Comparison of ENCODE assay signal across 27 mouse cellular contexts in genomic region chr3:121842306-121842860, GRCm38 (mm10). TPM values are rescaled to one million over a fixed set of nuclear protein-coding genes. Genes with fewer than 3 reads are reported as not detected.
DNase-seq lines count a peak whose midpoint lies in the region; ATAC-seq and TF ChIP-seq lines count a peak whose summit lies in the region.
"Had no signal": no experiment of that assay in that cellular context is flagged by ENCODE, and none has a peak within 500 bp of the region (broad histone marks: within the 10 kb centered on the region; RNA-seq: fewer than 3 reads in every experiment).

No protein-coding gene starts in this region.

- H3K27me3 ChIP-seq in MEL (ENCODE audit: control insufficient read depth in 1 of 2, insufficient read depth in 2 of 2, low read length in 2 of 2), result no peaks in the 10 kb centered on the region
- H3K27me3 ChIP-seq in intestine, embryonic 16.5 days (replicated peaks; ENCODE audit: control insufficient read depth, insufficient read depth, low read length), result no peaks in the 10 kb centered on the region
- H3K27me3 ChIP-seq: embryonic facial prominence, embryonic 13.5 days; forebrain, embryonic 12.5 days; forebrain, embryonic 15.5 days; hindbrain, embryonic 13.5 days had no signal

- H3K27ac ChIP-seq in MEL (ENCODE audit: control insufficient read depth, low read depth, low read length), result no peak overlapping the region
- peak overlapping the region; percentile 88 for H3K27ac ChIP-seq in bone marrow macrophage, adult 2 months (ENCODE audit: insufficient read depth, low read depth, low read length)
- no peak overlapping the region for H3K27ac ChIP-seq in intestine, embryonic 16.5 days (ENCODE audit: low read length)
- H3K27ac ChIP-seq: embryonic facial prominence, embryonic 10.5 days; embryonic facial prominence, embryonic 13.5 days; forebrain, embryonic 12.5 days; forebrain, embryonic 15.5 days; hindbrain, embryonic 10.5 days; hindbrain, embryonic 13.5 days had no signal

- WGBS in intestine, embryonic 16.5 days, result 24% methylated on average over 7 of the region's 7 CpGs

- no peak for TF ChIP-seq RAD21 in MEL (IDR thresholded peaks at IDR 0.05; ENCODE audit: low read depth, low read length)

- H3K36me3 ChIP-seq in MEL (ENCODE audit: control insufficient read depth in 1 of 2, insufficient read depth in 2 of 2, low read length in 2 of 2), result peaks cover 0 to 17% of the 10 kb centered on the region in 2 experiments; a peak in 2 of 4 replicates
- H3K36me3 ChIP-seq in intestine, embryonic 16.5 days (ENCODE audit: control insufficient read depth, insufficient read depth, low read length), result no peaks in the 10 kb centered on the region
- H3K36me3 ChIP-seq: embryonic facial prominence, embryonic 10.5 days; embryonic facial prominence, embryonic 13.5 days; forebrain, embryonic 12.5 days; forebrain, embryonic 15.5 days; hindbrain, embryonic 10.5 days; hindbrain, embryonic 13.5 days had no signal

- no peak for TF ChIP-seq POLR2A in MEL (IDR thresholded peaks at IDR 0.05; ENCODE audit: control insufficient read depth in 1 of 2, insufficient read depth in 1 of 2, low read depth in 1 of 2, low read length in 2 of 2, poor library complexity in 1 of 2)
- no peak for TF ChIP-seq POLR2A in bone marrow macrophage, adult 2 months (IDR thresholded peaks at IDR 0.05; ENCODE audit: borderline replicate concordance, low read depth, low read length)

- no peak for TF ChIP-seq CTCF in MEL (IDR thresholded peaks at IDR 0.05 in 2 of 3, conservative IDR thresholded peaks at IDR 0.05 in 1 of 3; ENCODE audit: control insufficient read depth in 1 of 3, insufficient read depth in 1 of 3, low read depth in 2 of 3, low read length in 3 of 3, poor library complexity in 1 of 3, severe bottlenecking in 1 of 3)
- no peak for TF ChIP-seq CTCF in bone marrow macrophage, adult 2 months (IDR thresholded peaks at IDR 0.05; ENCODE audit: low read depth, low read length)

- peak; percentile 40 for DNase-seq in MEL (ENCODE audit: low read depth, low spot score)
- no peak for DNase-seq in ovary, postnatal 36 days (ENCODE audit: low spot score)
- no peak for DNase-seq in left cerebral cortex, adult 9 months (ENCODE audit: low spot score in 2 of 2)
- DNase-seq: adrenal gland, adult 8-10 months; adrenal gland, postnatal 25 days; cerebellum, adult 11 months; cerebellum, adult 2 months; cerebellum, adult 9-11 months; cerebellum, postnatal 25 days; embryo, embryonic 11 days; gastrocnemius, postnatal 10 days; gastrocnemius, postnatal 36 days; heart, postnatal 36 days had no signal

- H3K4me1 ChIP-seq in MEL (ENCODE audit: control insufficient read depth in 1 of 2, insufficient read depth in 2 of 2, low read length in 2 of 2), result peaks cover 14 to 28% of the 10 kb centered on the region in 2 experiments
- peaks cover 49% of the 10 kb centered on the region for H3K4me1 ChIP-seq in bone marrow macrophage, adult 2 months (ENCODE audit: control insufficient read depth, insufficient read depth, low read length)
- H3K4me1 ChIP-seq in intestine, embryonic 16.5 days (ENCODE audit: control insufficient read depth, insufficient read depth, low read length), result no peaks in the 10 kb centered on the region
- H3K4me1 ChIP-seq: embryonic facial prominence, embryonic 13.5 days; forebrain, embryonic 12.5 days; forebrain, embryonic 15.5 days; hindbrain, embryonic 13.5 days had no signal

- no peak overlapping the region for H3K4me2 ChIP-seq in intestine, embryonic 16.5 days (ENCODE audit: low read depth, low read length)
- H3K4me2 ChIP-seq: embryonic facial prominence, embryonic 13.5 days; forebrain, embryonic 12.5 days; forebrain, embryonic 15.5 days; heart, embryonic 11.5 days; hindbrain, embryonic 13.5 days had no signal

- no peak overlapping the region for H3K9ac ChIP-seq in MEL (ENCODE audit: control insufficient read depth, low read depth, low read length, poor library complexity, severe bottlenecking)
- no peak overlapping the region for H3K9ac ChIP-seq in intestine, embryonic 16.5 days (ENCODE audit: low read depth, low read length)
- H3K9ac ChIP-seq: embryonic facial prominence, embryonic 13.5 days; forebrain, embryonic 12.5 days; forebrain, embryonic 15.5 days; hindbrain, embryonic 13.5 days had no signal

- H3K9me3 ChIP-seq in MEL (replicated peaks; ENCODE audit: insufficient read depth, low read length), result no peaks in the 10 kb centered on the region
- no peaks in the 10 kb centered on the region for H3K9me3 ChIP-seq in intestine, embryonic 16.5 days (ENCODE audit: control insufficient read depth, low read length)
- H3K9me3 ChIP-seq: embryonic facial prominence, embryonic 10.5 days; embryonic facial prominence, embryonic 13.5 days; forebrain, embryonic 12.5 days; forebrain, embryonic 15.5 days; hindbrain, embryonic 13.5 days had no signal

- no peak for TF ChIP-seq EP300 in MEL (IDR thresholded peaks at IDR 0.05; ENCODE audit: low read depth in 1 of 2, low read length in 2 of 2)

- 0 out of 4 replicates have a peak overlapping the region, but pooled peaks of 1 of the 2 experiments have one; percentile 33 for H3K4me3 ChIP-seq in MEL (ENCODE audit: control insufficient read depth in 1 of 2, insufficient read depth in 1 of 2, low read depth in 2 of 2, low read length in 2 of 2)
- no peak overlapping the region for H3K4me3 ChIP-seq in bone marrow macrophage, adult 2 months (ENCODE audit: insufficient read depth, low read length)
- no peak overlapping the region for H3K4me3 ChIP-seq in intestine, embryonic 16.5 days (ENCODE audit: low read length)
- H3K4me3 ChIP-seq: embryonic facial prominence, embryonic 10.5 days; embryonic facial prominence, embryonic 13.5 days; erythroblast, embryonic 14.5 days; forebrain, embryonic 12.5 days; forebrain, embryonic 15.5 days; hindbrain, embryonic 10.5 days; hindbrain, embryonic 13.5 days had no signal

- peak; percentile 88 for ATAC-seq in intestine, embryonic 16.5 days
- ATAC-seq in megakaryocyte progenitor cell, adult 5-6 weeks (replicated peaks; ENCODE audit: poor library complexity), result 0 out of 2 replicates have a peak, but pooled peaks have one; percentile 5
- ATAC-seq: activated CD4-positive, CD25-positive, alpha-beta regulatory T cell, adult 4 months; CD4-positive, CD25-positive, alpha-beta regulatory T cell, adult 4 months; forebrain, embryonic 15.5 days; hindbrain, embryonic 16.5 days had no signal

- H3K79me2 ChIP-seq in MEL (ENCODE audit: control insufficient read depth, insufficient read depth, low read length, poor library complexity), result no peaks in the 10 kb centered on the region

TF ChIP-seq in MEL, 35 proteins besides CTCF, POLR2A, EP300 and RAD21:
- TF ChIP-seq SMC3 (IDR thresholded peaks at IDR 0.05; ENCODE audit: low read depth, low read length) (no peak), MAFK (IDR thresholded peaks at IDR 0.05; ENCODE audit: borderline replicate concordance, low read depth, low read length) (no peak), NELFE (IDR thresholded peaks at IDR 0.05; ENCODE audit: low read depth, low read length) (no peak), ZC3H11A (IDR thresholded peaks at IDR 0.05; ENCODE audit: low read depth, low read length) (no peak), GABPA (IDR thresholded peaks at IDR 0.05; ENCODE audit: low read depth, low read length) (no peak), TBP (IDR thresholded peaks at IDR 0.05; ENCODE audit: low read depth, low read length) (no peak), MYB (IDR thresholded peaks at IDR 0.05; ENCODE audit: low read depth, low read length) (no peak), TCF12 (IDR thresholded peaks at IDR 0.05; ENCODE audit: low read depth, low read length) (no peak), KAT2A (conservative IDR thresholded peaks at IDR 0.05; ENCODE audit: low read depth, low read length) (no peak), ETS1 (IDR thresholded peaks at IDR 0.05; ENCODE audit: low read depth, low read length) (no peak), CHD1 (IDR thresholded peaks at IDR 0.05; ENCODE audit: low read depth, low read length) (no peak), POLR2AphosphoS2 (IDR thresholded peaks at IDR 0.05; ENCODE audit: low read length) (no peak), MXI1 (IDR thresholded peaks at IDR 0.05; ENCODE audit: low read depth, low read length) (no peak), MAX (IDR thresholded peaks at IDR 0.05; ENCODE audit: low read length) (no peak), E2F4 (IDR thresholded peaks at IDR 0.05; ENCODE audit: borderline replicate concordance, low read depth, low read length) (no peak), JUND (IDR thresholded peaks at IDR 0.05; ENCODE audit: low read depth, low read length) (no peak)
TF ChIP-seq in MEL: peak in this region for 0.

RNA-seq across cellular contexts. Expression of gene Abcd3, which starts 27.3 kb away (rescaled TPM):
- 14.8 and 22.2 TPM in 2 replicates for total RNA-seq in MEL (2012; rRNA removed)
- 10 to 100 TPM; 29.9 to 61.4 TPM for polyA plus RNA-seq in MEL (2012; ENCODE audit: insufficient read depth in 1 of 2, insufficient read length in 2 of 2, low read depth in 1 of 2, low replicate concordance in 2 of 2, missing spikeins in 1 of 2)
- 18.7 and 19.3 TPM in 2 replicates for polyA plus RNA-seq in bone marrow macrophage, adult 2 months (2012; ENCODE audit: insufficient read depth, insufficient read length, missing spikeins)
- polyA plus RNA-seq in intestine, embryonic 16.5 days (2015; fragmentation: Nextera tagmentation; extraction: Ambion mirVana), result 63.1 and 66.5 TPM in 2 replicates
- 33.2 and 39.9 TPM in 2 replicates for total RNA-seq in megakaryocyte progenitor cell, adult 5-6 weeks (2015)
- total RNA-seq in megakaryocyte progenitor cell, adult 5-6 weeks (2017), result 41.3 and 43.7 TPM in 2 replicates
